Mouse (Mus musculus) lung, postnatal 10 days (tissue): ENCODE data around the gene Wwp2.
A peak's percentile ranks its signal among the peaks of the same experiment; 100 is the strongest.

Experiments used
- DNase-seq: peaks from one replicate; pipeline ENCODE4 v3.0.0; 2021

Wwp2 gene

GRCm38 (mm10) chr8:107478728-107479127 is 42.6 kb downstream of the Wwp2 start:
- DNase-seq: no peak

GRCm38 (mm10) chr8:107480436-107480835 is 44.3 kb downstream of the Wwp2 start:
- DNase-seq: no peak

GRCm38 (mm10) chr8:107483250-107483649 is 47.1 kb downstream of the Wwp2 start:
- DNase-seq: no peak

DNA sequence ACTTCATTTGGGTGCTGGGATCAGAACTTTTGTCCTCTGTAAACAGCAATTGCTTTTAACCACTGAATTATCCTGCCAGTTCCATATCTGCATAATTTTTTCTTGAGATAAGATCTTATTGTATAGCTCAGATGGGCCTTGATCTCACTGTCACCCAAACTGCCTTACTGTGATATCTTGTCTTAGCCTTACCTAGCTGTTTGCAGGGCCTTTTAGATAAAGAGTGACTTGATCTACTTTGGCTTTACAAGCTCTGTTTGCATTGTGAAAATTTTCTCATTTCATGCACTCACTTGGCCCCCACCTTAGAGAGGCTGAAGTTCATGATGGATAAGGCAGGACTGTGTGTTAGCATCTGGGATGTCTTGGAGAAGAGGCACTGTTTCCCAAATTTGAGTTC is 48.8 kb downstream of the Wwp2 start:
- no peak for DNase-seq

DNA sequence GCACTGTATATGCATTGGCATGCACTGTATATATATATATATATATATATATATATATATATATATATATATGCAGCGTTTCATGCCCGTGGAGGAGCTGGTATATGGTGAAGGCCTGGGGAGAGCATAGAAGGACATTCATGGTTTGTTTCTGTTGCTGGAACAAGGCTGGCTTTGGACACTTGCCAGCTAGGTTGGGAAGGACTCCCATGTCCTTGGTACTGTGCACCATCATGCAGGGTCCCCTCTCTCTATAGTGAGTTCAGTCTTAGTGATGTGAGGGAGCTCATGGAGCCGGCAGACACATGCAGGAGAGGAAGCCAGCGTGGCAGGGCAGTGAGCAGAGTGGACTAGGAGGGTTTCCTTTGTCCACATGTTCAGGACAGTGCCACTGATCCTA is 52.4 kb downstream of the Wwp2 start:
- no peak for DNase-seq

DNA sequence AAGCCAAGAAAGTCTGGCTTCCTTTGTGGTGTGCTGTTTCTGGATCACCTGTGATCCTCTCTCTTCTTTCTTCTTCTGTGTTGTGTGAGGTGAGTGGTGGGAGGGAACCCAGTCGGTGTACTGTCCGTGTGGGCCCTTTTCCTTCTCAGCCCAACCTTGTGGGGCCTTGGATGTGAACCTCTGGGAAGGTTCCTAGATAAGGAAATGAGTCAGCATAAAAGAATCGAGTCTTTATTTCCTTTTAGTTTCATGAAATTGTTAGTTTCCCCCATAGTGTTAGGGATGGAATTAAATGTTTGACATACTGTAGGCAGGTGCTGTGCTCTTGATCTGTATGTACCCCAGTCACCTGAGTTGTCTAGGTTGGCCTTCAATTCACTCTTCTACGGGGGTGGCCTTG is 52.9 kb downstream of the Wwp2 start:
- DNase-seq: no peak

GRCm38 (mm10) chr8:107489921-107490320 is 53.8 kb downstream of the Wwp2 start:
- peak; percentile 69 for DNase-seq

DNA sequence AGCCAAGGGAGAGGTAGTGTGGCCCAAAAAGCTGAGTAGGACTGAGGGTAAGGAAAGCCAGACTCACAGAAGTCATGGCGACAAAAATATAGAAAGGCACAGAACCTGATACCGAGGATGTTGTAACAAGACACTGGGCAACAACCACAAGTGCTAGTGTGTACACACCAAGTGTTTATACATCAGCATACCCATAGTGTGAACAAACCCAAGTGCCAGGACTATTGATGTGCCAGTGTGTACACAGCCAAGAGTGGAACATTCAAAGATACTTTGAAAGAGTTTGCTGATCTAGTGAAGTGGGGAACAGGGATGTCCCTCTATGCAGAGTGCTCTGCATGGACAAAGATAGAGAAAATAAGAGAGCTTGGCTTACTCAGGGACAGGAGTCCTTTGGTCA is 54.5 kb downstream of the Wwp2 start:
- DNase-seq: no peak

- DNase-seq: no peak
These were observed 55.0 kb downstream of the Wwp2 start for GRCm38 (mm10) chr8:107491212-107491611.

GRCm38 (mm10) chr8:107491831-107492230 is 55.7 kb downstream of the Wwp2 start:
- no peak for DNase-seq

DNA sequence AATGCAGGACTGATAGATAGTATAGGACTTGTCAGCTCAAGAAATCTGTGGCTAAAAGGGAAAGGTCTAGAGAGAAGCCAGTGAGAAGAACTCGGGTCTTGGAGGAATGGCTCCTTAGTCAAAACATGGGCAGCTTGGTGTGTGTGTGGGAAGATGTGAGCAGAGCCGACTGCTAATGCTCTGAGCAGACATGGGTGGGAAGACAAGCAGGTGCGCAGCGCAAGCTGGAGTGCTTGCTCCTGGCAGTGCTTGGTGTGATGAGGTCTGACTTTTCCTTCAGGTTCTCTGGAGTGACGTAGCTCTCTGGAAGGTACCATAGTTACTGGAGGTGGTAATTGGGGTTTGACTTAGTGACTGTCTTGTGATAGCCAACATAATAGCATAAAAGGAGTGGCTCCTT is 56.6 kb downstream of the Wwp2 start:
- DNase-seq: no peak

GRCm38 (mm10) chr8:107495425-107495824 is 59.3 kb downstream of the Wwp2 start:
- DNase-seq: no peak

DNA sequence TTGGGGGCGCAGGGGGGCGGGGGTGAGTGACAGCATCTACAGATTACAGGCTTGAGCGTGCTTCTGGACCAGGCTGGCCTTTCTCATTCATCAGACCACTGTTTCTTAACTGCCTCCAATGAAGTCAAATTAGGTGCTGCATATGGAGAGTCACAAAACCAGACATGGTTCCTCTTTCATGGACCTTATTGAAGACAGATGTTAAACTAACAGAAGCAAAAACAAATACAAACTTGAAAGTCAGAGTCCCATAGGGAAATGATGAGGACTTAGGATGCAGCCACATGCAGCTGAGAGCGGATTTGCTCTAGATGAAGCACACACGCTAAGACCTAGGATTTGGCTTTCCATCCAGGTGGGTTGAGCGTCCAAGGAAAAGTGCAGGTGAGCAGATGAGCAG is 61.5 kb downstream of the Wwp2 start:
- no peak for DNase-seq

DNA sequence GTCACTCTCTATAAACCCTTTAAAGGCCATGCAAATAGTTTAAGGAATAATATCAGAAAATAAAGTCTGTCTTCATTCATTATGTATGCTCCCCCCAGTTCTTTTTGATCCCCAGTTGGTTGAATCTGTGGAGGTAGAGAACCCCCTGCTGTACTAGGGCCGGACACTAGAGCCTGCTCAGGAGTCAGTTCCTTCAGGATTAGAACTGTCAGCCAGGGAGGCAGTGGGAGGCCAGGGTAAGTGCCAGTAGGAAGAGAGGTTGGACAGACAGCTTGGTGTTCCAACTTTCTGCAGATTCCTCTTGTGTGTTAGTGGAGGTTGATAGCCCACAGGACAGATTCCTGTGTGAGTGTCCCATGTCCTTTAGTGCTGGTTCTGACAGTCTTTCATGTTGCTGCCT is 62.2 kb downstream of the Wwp2 start:
- DNase-seq: no peak

DNA sequence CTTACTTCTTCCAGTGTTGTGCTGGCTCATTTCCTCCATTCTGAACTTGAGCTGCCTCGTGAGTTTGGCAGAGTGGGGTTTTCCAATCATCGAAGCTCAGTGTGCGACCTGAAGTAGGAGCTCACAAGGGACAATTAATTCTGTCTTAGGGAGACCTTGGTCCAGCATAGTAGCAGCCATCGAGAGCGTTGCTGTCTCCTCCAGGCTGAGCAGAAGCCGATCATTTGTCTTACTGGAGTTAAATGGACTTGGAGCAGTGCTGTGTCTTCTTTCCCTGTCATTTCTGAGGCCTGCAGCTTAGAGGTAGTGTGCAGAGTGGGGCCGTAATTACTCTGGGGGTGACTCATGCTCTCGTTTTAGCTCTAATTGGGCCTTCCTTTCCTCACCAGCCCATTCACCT is 62.6 kb downstream of the Wwp2 start:
- DNase-seq: no peak

GRCm38 (mm10) chr8:107499519-107499918 is 63.4 kb downstream of the Wwp2 start:
- no peak for DNase-seq

DNA sequence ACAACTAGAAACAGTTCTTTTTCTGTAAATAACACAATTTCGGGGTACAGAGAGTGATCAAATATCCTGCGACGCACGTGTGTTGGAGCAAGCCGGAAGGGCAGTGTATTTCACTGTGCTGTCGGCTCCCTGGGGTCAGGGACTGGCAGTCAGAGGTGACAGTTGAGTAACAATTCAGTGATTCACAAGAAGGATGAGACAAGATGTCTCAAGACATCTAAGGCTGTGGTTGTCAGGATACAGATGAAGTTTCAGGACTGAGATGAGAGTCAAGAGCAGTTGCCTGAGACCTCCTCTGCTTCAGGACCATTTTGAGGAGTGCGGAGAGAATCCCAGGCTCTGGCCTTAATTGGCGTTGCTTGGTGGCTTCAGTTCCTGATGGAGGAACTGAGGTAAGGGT is 66.2 kb downstream of the Wwp2 start:
- DNase-seq: no peak

- no peak for DNase-seq
These were observed 66.8 kb downstream of the Wwp2 start for GRCm38 (mm10) chr8:107502922-107503321.

DNA sequence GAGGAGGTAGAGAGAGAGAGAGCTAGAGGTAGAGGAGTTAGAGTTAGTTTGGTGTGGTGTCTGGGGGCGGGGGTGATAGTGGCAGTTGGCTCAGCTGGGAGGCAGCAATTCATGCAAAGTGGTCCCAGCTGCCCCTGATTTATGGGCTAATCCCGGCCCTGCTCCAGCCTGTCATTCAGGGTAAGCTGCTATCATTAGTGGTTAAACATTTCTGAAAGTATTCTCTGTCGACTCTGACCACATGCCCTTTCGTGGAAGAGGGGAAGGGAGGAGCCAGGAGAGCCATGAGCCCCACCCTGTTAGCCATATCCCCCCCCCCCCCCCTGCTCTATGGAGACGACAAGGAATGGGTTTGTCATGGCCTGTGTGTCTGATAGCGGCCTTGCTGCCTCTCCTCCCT is 67.2 kb downstream of the Wwp2 start:
- DNase-seq: no peak

GRCm38 (mm10) chr8:107504239-107504985 is 68.2 kb downstream of the Wwp2 start:
- DNase-seq: no peak

- no peak for DNase-seq
These were observed 69.1 kb downstream of the Wwp2 start for GRCm38 (mm10) chr8:107505271-107505670.

GRCm38 (mm10) chr8:107507019-107507418 is 70.9 kb downstream of the Wwp2 start:
- DNase-seq: no peak

GRCm38 (mm10) chr8:107510204-107510603 is 74.0 kb downstream of the Wwp2 start:
- DNase-seq: no peak

- DNase-seq: no peak
These were observed 74.6 kb downstream of the Wwp2 start for GRCm38 (mm10) chr8:107510766-107511165.

DNA sequence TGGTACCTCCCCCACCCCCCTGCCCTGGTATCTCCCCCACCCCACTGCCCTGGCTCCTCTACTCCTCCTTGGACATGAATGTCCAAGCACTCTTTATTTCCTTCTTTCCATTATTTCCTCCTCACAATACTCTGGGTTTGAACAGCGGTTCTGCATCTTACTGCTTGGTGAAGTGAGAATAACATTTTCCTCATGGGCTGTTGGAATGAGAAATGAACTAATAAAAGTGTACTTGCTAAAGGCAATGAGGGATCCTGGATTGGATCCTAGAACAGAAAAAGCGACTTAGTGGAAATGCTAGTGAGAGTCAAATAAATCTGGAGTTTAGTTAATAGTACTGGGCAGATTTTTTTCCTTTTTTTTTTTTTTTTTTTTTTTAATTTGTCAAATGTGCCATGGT is 77.1 kb downstream of the Wwp2 start:
- DNase-seq: no peak
